Mouse (Mus musculus) hindbrain, embryonic 15.5 days (tissue): ENCODE results near the gene Piezo1. TPM values are rescaled to one million over a fixed set of nuclear protein-coding genes. Genes with fewer than 3 reads are reported as not detected.

Experiments
- ATAC-seq: fragments of 200-750 bp; cut with Nextera tagmentation; 2 replicates; pipeline ENCODE4 v1.8.0; 2017; ENCODE audit warnings: low read depth, moderate number of reproducible peaks, moderate TSS enrichment; ENCODE audit not compliant: low FRiP score
- H3K27ac ChIP-seq: fragments of 300-500 bp; sonication (generic); replicated peaks from 2 replicates; pipeline ENCODE4 v1.5.1; 2015; ENCODE audit warnings: mild to moderate bottlenecking, inconsistent platforms
- H3K27me3 ChIP-seq: fragments of 300-500 bp; sonication (generic); 2 replicates; pipeline ENCODE4 v1.6.1; 2015; ENCODE audit warnings: control low read depth, inconsistent platforms
- H3K36me3 ChIP-seq: fragments of 300-500 bp; sonication (generic); 2 replicates; pipeline ENCODE4 v1.6.1; 2015; ENCODE audit warnings: control low read depth, inconsistent platforms
- H3K4me1 ChIP-seq: fragments of 300-500 bp; sonication (generic); replicated peaks from 2 replicates; pipeline ENCODE4 v1.6.1; 2015; ENCODE audit warnings: control low read depth, inconsistent platforms
- H3K4me2 ChIP-seq: fragments of 300-500 bp; sonication (generic); 2 replicates; pipeline ENCODE4 v1.6.1; 2015; ENCODE audit warnings: moderate library complexity, mild to moderate bottlenecking, inconsistent platforms
- H3K4me3 ChIP-seq: fragments of 300-500 bp; sonication (generic); 2 replicates; pipeline ENCODE4 v1.5.1; 2015; ENCODE audit warnings: mild to moderate bottlenecking, inconsistent platforms
- H3K9ac ChIP-seq: fragments of 300-500 bp; sonication (generic); 2 replicates; pipeline ENCODE4 v1.6.1; 2015; ENCODE audit warnings: inconsistent platforms
- H3K9me3 ChIP-seq: fragments of 300-500 bp; sonication (generic); 2 replicates; pipeline ENCODE4 v1.6.1; 2016; ENCODE audit warnings: control low read depth, inconsistent platforms
- WGBS: fragments of 180-500 bp; shearing (Covaris S2); methylation state at CpG from one replicate; pipeline ENCODE4 v1.1.7; 2015; 5-methylcytosine and 5-hydroxymethylcytosine counted together
- polyA plus RNA-seq: library from polyadenylated mRNA; unstranded; fragments of >200 nt; fragmentation: Nextera tagmentation; extraction: Ambion mirVana; gene quantifications from 2 replicates; pipeline ENCODE4 v1.2.1, GENCODE M21; 2015

Gene Piezo1
- polyA plus RNA-seq, 1 experiment from 2014 or later: 2.8 TPM

DNA sequence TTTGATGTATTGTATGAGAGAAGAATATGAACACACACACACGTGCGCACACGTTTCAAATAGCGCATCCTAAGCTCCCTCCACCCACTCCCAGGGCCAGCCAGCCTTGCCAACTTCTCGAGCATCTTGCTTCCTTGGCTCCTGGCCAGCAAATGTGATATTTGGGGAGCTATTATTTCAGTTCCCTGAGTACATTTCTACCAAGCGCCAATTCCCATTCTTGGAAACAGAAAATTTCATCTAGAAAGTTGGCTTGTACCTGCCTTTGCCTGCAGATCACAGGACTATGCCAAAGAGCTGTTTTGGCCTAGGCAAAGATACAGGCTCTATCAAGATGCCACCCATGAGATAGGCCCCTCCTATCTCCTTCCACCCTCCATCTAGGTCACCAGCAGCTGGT lies 3.7 kb upstream of the Piezo1 start:
- Histone ChIP-seq H3K4me3 (no peak overlapping the region), H3K4me1 (peaks cover 14% of the 10 kb centered on the region), H3K9me3 (no peaks in the 10 kb centered on the region), H3K27ac (no peak overlapping the region), H3K36me3 (no peaks in the 10 kb centered on the region), H3K27me3 (peaks cover 28% of the 10 kb centered on the region), H3K4me2 (no peak overlapping the region), H3K9ac (no peak overlapping the region)
- WGBS: 67% methylated on average over 6 of the region's 6 CpGs
- no peak for ATAC-seq

- no peaks in the 10 kb centered on the region for H3K36me3 ChIP-seq
- H3K4me2 ChIP-seq: peak overlapping the region; percentile 76
- H3K9me3 ChIP-seq: no peaks in the 10 kb centered on the region
- under 1% methylated on average over 40 of the region's 43 CpGs for WGBS
- 0 out of 2 replicates have a peak, but pooled peaks have one; percentile 9 for ATAC-seq
- peak overlapping the region; percentile 46 for H3K4me3 ChIP-seq
- peak overlapping the region; percentile 46 for H3K9ac ChIP-seq
- peaks cover 32% of the 10 kb centered on the region for H3K27me3 ChIP-seq
- peak overlapping the region; percentile 16 for H3K27ac ChIP-seq
- peaks cover 14% of the 10 kb centered on the region for H3K4me1 ChIP-seq
These were observed 199 bp downstream of the Piezo1 start for GRCm38 (mm10) chr8:122550995-122551264.

- H3K27me3 ChIP-seq: peaks cover 32% of the 10 kb centered on the region
- 0 out of 2 replicates have a peak, but pooled peaks have one; percentile 36 for ATAC-seq
- no peaks in the 10 kb centered on the region for H3K9me3 ChIP-seq
- H3K4me1 ChIP-seq: peaks cover 14% of the 10 kb centered on the region
- 5% methylated on average over 52 of the region's 52 CpGs for WGBS
- H3K9ac ChIP-seq: peak overlapping the region; percentile 46
- peak overlapping the region; percentile 46 for H3K4me3 ChIP-seq
- H3K36me3 ChIP-seq: no peaks in the 10 kb centered on the region
- peak overlapping the region; percentile 76 for H3K4me2 ChIP-seq
- H3K27ac ChIP-seq: peak overlapping the region; percentile 16
These were observed 715 bp downstream of the Piezo1 start for GRCm38 (mm10) chr8:122550234-122550994.

DNA sequence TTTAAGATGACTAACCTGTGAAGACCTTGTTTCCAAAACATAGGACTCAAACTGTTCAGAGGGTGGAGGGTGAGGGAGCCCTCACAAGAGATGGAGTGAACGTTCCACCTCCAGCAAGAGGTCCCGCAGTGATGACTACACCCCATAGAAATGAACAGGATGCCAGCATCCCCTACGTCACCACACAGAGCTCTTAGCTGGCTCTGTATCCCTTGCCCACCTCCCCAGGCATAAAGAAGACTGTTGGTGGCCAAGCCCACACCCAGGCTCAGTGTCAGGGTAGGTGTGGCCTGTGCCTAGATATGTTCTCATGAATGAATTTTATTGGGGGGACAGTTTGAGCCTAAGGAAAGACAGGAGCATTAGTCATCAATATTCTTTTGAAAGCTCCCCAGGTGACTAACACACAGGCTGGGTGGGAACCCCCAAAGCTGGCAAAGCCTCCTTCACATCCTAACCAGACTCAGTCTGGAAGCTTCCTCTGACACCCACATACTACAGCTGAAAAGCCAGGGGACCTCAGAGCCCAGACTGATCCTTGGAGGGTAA lies 2.2 kb downstream of the Piezo1 start:
- no peaks in the 10 kb centered on the region for H3K36me3 ChIP-seq
- WGBS: 85% methylated on average over 3 of the region's 3 CpGs
- no peak overlapping the region for H3K4me2 ChIP-seq
- H3K27me3 ChIP-seq: peaks cover 32% of the 10 kb centered on the region
- H3K4me3 ChIP-seq: no peak overlapping the region
- peaks cover 14% of the 10 kb centered on the region for H3K4me1 ChIP-seq
- ATAC-seq: no peak
- no peaks in the 10 kb centered on the region for H3K9me3 ChIP-seq
- H3K9ac ChIP-seq: no peak overlapping the region
- no peak overlapping the region for H3K27ac ChIP-seq

DNA sequence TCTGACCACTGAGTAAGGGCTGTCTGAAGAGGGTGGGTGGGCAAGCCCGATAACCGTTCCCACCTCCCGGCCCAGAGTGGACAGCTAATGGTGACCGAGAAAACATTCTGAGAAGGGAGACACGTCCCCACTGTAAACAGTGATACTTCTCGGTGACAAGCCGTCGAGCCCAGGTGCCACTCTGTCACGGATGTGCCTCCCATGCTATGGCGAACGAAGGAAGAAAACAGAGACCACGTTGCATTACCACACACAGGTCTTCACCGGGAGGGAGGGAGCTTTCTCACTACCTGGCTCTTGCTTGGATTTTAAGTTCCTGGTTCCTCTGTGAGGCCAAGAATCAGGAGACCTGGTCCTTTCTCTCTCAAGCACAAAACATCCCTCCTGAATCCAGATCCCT lies 2.8 kb downstream of the Piezo1 start:
- WGBS: 82% methylated on average over 13 of the region's 13 CpGs
- Histone ChIP-seq H3K4me2 (no peak overlapping the region), H3K36me3 (no peaks in the 10 kb centered on the region), H3K4me3 (no peak overlapping the region), H3K27me3 (peaks cover 28% of the 10 kb centered on the region), H3K4me1 (peaks cover 14% of the 10 kb centered on the region), H3K27ac (no peak overlapping the region), H3K9me3 (no peaks in the 10 kb centered on the region), H3K9ac (no peak overlapping the region)
- ATAC-seq: no peak

DNA sequence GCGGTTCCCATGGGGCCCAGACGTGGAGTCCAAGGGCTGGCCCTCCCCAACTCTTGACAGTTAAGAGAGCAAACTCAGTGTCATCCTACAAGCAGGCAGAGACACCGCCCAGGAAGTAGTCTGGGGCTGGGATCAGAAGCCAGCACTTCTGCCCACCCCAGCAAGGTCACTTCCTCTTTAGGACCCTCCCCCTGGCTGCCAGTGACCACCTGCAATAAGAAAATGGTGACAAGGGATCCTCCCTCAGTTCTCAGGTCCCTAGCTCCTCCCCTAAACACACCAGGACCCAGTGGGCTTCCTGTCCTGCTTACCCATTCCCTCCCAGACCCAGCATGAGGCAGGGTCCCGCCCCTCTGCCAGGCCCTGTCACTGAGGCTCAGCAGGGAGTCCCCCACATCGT lies 3.3 kb downstream of the Piezo1 start:
- no peak overlapping the region for H3K4me2 ChIP-seq
- H3K27me3 ChIP-seq: peaks cover 27% of the 10 kb centered on the region
- H3K4me3 ChIP-seq: no peak overlapping the region
- no peaks in the 10 kb centered on the region for H3K36me3 ChIP-seq
- 36% methylated on average over 5 of the region's 5 CpGs for WGBS
- no peak overlapping the region for H3K9ac ChIP-seq
- H3K27ac ChIP-seq: no peak overlapping the region
- peaks cover 14% of the 10 kb centered on the region for H3K4me1 ChIP-seq
- H3K9me3 ChIP-seq: no peaks in the 10 kb centered on the region
- no peak for ATAC-seq

DNA sequence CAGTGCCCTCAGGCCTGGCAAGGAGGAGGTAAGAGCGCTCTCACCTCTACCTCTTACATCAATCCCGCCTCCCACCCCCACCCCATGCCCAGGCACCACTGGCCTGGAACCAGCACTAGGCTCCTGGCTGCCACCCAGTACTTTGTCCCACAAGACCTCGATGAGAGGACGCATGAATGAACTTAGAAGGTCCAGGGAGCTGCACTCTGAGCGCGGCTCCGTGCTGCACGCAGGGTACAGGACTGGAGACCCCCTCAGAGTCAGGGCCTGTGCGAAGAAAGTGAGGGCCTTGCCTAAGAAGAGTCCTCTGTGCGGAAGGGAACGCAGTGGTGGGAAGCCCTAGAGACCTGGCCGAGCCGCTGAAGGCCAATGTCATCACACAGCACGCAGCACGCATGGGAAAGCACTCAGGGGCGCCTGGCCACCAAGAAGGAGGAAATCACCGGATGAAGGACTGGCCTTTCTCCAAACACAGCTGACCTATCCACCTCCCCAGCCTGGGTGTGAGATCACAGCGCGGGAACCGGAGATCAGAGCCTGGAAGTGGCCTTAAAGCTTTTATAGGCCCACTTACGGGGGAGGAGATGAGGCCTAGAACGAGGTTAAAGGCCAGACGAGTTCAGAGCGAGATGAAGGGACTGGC lies 4.2 kb downstream of the Piezo1 start:
- ATAC-seq: no peak
- H3K4me3 ChIP-seq: no peak overlapping the region
- 65% methylated on average over 24 of the region's 24 CpGs for WGBS
- no peak overlapping the region for H3K9ac ChIP-seq
- H3K36me3 ChIP-seq: no peaks in the 10 kb centered on the region
- 0 out of 2 replicates have a peak overlapping the region, but pooled peaks have one; percentile 14 for H3K4me2 ChIP-seq
- peaks cover 14% of the 10 kb centered on the region for H3K4me1 ChIP-seq
- no peaks in the 10 kb centered on the region for H3K9me3 ChIP-seq
- H3K27me3 ChIP-seq: peaks cover 23% of the 10 kb centered on the region
- H3K27ac ChIP-seq: no peak overlapping the region

DNA sequence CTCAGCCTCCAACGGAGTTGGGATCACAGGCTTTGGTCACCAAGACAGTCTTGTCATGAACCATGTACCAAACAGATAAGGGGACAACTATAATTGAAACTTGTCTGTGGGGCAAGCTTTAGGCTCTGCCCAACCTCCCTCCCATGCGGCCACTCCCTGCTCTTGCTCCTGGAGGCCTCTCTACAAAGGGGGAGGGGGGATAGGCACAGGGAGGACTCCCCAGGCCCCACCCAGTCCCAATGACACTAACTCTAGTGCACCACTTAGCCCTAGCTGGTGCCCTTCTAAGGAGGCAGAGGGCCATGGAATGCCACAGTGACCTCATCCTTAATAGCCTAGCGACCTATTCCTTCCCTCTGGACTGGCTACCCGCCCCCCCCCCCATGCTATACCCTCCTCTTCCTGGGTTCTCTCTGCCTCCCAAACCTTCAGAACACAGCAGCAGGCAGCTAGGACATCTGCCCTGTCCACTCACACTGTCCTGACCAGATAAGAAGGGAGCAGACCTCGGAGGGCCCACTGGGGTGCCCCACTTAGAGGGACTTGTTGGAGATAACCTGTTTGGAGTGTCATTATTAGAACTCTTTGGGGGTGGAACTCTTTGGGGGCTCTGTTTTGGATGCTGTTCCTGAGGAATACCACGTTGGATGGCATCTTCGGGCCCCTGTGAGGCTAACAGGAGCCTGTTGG lies 4.9 kb downstream of the Piezo1 start:
- WGBS: 83% methylated on average over 7 of the region's 7 CpGs

GRCm38 (mm10) chr8:122544138-122544537 lies 7.0 kb downstream of the Piezo1 start:
- Histone ChIP-seq H3K9ac (no peak overlapping the region), H3K4me1 (no peaks in the 10 kb centered on the region), H3K4me2 (no peak overlapping the region), H3K27ac (no peak overlapping the region), H3K4me3 (no peak overlapping the region), H3K36me3 (no peaks in the 10 kb centered on the region), H3K27me3 (peaks cover 4% of the 10 kb centered on the region; the same call in 1 of the 2 replicates), H3K9me3 (no peaks in the 10 kb centered on the region)
- ATAC-seq: no peak
- WGBS: 91% methylated on average over 8 of the region's 8 CpGs

More for the DNA sequence above, 4.9 kb downstream of the Piezo1 start:
- H3K4me3 ChIP-seq: no peak overlapping the region
- H3K36me3 ChIP-seq: no peaks in the 10 kb centered on the region
- no peak overlapping the region for H3K4me2 ChIP-seq
- no peak overlapping the region for H3K9ac ChIP-seq
- ATAC-seq: no peak
- no peaks in the 10 kb centered on the region for H3K9me3 ChIP-seq
- H3K27me3 ChIP-seq: peaks cover 16% of the 10 kb centered on the region
- H3K27ac ChIP-seq: no peak overlapping the region
- peaks cover 11% of the 10 kb centered on the region for H3K4me1 ChIP-seq

DNA sequence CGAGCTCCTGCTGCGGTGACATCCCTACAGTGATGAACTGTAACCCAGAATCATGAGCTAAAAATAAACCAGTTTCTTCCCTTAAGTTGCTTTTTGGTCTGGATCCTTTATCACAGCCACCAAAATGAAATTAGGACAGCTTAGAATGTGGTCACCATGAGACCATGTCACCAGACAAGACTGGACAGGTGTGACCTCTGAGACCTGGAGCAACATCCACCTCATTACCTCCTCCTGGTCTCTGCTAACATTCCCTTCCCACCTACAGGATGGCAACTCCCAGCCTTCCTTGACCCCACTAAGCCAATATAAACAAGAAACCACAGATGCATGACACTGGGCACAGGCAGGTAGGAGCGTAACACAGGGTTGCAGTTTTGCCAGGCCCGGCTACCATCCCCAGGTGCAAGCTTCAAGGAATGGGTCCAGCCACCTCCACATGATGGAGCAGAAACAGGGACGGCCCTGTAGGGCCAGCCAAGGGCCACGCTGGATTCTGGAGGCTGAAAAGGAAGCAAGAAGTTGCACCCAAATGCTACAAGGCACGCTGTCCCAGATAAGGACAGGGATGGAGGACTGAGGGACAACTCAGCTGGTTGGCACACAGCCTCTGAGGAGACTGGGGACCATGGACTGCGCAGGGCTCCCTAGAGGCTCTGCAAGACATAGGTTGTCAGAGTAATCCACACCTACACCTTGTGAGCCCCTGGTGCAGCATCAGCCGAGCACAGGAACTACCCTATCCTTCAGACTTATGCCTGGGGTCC lies 12.6 kb downstream of the Piezo1 start:
- H3K9me3 ChIP-seq: no peaks in the 10 kb centered on the region
- no peaks in the 10 kb centered on the region for H3K36me3 ChIP-seq
- no peaks in the 10 kb centered on the region for H3K27me3 ChIP-seq
- no peak overlapping the region for H3K4me2 ChIP-seq
- no peaks in the 10 kb centered on the region for H3K4me1 ChIP-seq
- 92% methylated on average over 9 of the region's 9 CpGs for WGBS
- H3K4me3 ChIP-seq: no peak overlapping the region
- no peak overlapping the region for H3K27ac ChIP-seq
- ATAC-seq: no peak
- no peak overlapping the region for H3K9ac ChIP-seq

DNA sequence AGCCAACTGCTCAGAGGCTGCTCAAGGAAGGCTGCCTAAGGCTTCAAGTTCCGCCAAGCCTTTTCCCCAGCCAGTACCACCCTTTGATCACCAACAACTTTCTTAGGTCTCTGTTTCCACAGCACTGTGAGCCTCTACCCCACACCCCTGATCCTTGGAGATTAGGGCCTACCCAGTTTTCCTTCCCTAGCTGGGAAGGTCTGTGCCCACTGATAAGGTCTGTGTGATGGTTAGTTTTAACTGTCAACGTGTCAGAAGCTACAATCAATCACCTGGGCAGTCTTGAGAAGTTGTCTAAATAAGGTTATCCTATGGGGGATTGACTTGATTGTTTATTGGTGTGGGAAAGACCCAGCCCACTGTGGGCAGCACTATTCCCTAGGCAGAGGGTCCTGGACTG lies 13.3 kb downstream of the Piezo1 start:
- H3K4me2 ChIP-seq: no peak overlapping the region
- no peak overlapping the region for H3K27ac ChIP-seq
- no peak overlapping the region for H3K4me3 ChIP-seq
- no peaks in the 10 kb centered on the region for H3K4me1 ChIP-seq
- no peak for ATAC-seq
- H3K9ac ChIP-seq: no peak overlapping the region
- WGBS: 93% methylated on average over 2 of the region's 2 CpGs
- no peaks in the 10 kb centered on the region for H3K9me3 ChIP-seq
- no peaks in the 10 kb centered on the region for H3K36me3 ChIP-seq
- no peaks in the 10 kb centered on the region for H3K27me3 ChIP-seq
